Mouse (Mus musculus) intestine, embryonic 14.5 days (tissue): Measurements from ENCODE around the gene Rassf1. TPM values are rescaled to one million over a fixed set of nuclear protein-coding genes. Genes with fewer than 3 reads are reported as not detected.
A peak's percentile ranks its signal among the peaks of the same experiment; 100 is the strongest.

Source experiments
- ATAC-seq: fragments of 200-750 bp; cut with Nextera tagmentation; replicated peaks from 2 replicates; pipeline ENCODE4 v1.8.0; 2017; ENCODE audit warnings: low read depth, moderate number of reproducible peaks, moderate TSS enrichment, moderate library complexity; ENCODE audit not compliant: low FRiP score, low TSS enrichment
- DNase-seq: peaks from one replicate; pipeline ENCODE4 v3.0.0-alpha.2; 2018; ENCODE audit warnings: low spot score
- H3K27ac ChIP-seq: fragments of 300-500 bp; sonication (generic); 2 replicates; pipeline ENCODE4 v1.5.1; 2014; ENCODE audit warnings: low read depth, mild to moderate bottlenecking, control low read depth
- H3K27me3 ChIP-seq: fragments of 300-500 bp; sonication (generic); replicated peaks from 2 replicates; pipeline ENCODE4 v1.6.1; 2014; ENCODE audit warnings: low read length, control low read depth; ENCODE audit not compliant: control insufficient read depth, insufficient read depth
- H3K36me3 ChIP-seq: fragments of 300-500 bp; sonication (generic); 2 replicates; pipeline ENCODE4 v1.6.1; 2014; ENCODE audit warnings: low read length, control low read depth; ENCODE audit not compliant: control insufficient read depth, insufficient read depth
- H3K4me1 ChIP-seq: fragments of 300-500 bp; sonication (generic); replicated peaks from 2 replicates; pipeline ENCODE4 v1.6.1; 2014; ENCODE audit warnings: low read length, control low read depth, mixed read lengths; ENCODE audit not compliant: control insufficient read depth, insufficient read depth
- H3K4me2 ChIP-seq: fragments of 300-500 bp; sonication (generic); 2 replicates; pipeline ENCODE4 v1.6.1; 2014; ENCODE audit warnings: low read length
- H3K4me3 ChIP-seq: fragments of 300-500 bp; sonication (generic); 2 replicates; pipeline ENCODE4 v1.5.1; 2014; ENCODE audit warnings: low read depth, low read length, control low read depth, mixed read lengths
- H3K9ac ChIP-seq: fragments of 300-500 bp; sonication (generic); 2 replicates; pipeline ENCODE4 v1.6.1; 2014; ENCODE audit warnings: mild to moderate bottlenecking, low read length
- H3K9me3 ChIP-seq: fragments of 300-500 bp; sonication (generic); 2 replicates; pipeline ENCODE4 v1.6.1; 2016; ENCODE audit warnings: low read length, control low read depth; ENCODE audit not compliant: control insufficient read depth
- WGBS: fragments of 180-500 bp; shearing (Covaris S2); extraction: QIAGEN DNeasy Blood & Tissue Kit; methylation state at CpG from one replicate; pipeline ENCODE4 v1.1.7; 2014; 5-methylcytosine and 5-hydroxymethylcytosine counted together
- polyA plus RNA-seq: library from polyadenylated mRNA; unstranded; fragments of >200 nt; fragmentation: Nextera tagmentation; extraction: Ambion mirVana; gene quantifications from 2 replicates; pipeline ENCODE4 v1.2.1, GENCODE M21; 2014

Rassf1 gene
- polyA plus RNA-seq, 1 experiment from 2014 or later = 54.4 TPM

GRCm38 (mm10) chr9:107607036-107607435 lies 55.7 kb downstream of the Rassf1 start:
- Histone ChIP-seq H3K27ac (peak overlapping the region; percentile 47; the same call in 1 of the 2 replicates), H3K4me1 (peaks cover 44% of the 10 kb centered on the region), H3K9ac (no peak overlapping the region), H3K27me3 (no peaks in the 10 kb centered on the region), H3K9me3 (no peaks in the 10 kb centered on the region), H3K36me3 (no peaks in the 10 kb centered on the region), H3K4me3 (no peak overlapping the region; the same call in 1 of the 2 replicates), H3K4me2 (peak overlapping the region; percentile 32)
- DNase-seq (no peak), ATAC-seq (no peak)
- WGBS = 58% methylated on average over 2 of the region's 2 CpGs

GRCm38 (mm10) chr9:107607653-107608245 lies 56.4 kb downstream of the Rassf1 start:
- peaks cover 46% of the 10 kb centered on the region for H3K4me1 ChIP-seq
- H3K4me2 ChIP-seq = 0 out of 2 replicates have a peak overlapping the region, but pooled peaks have one; percentile 1
- no peak for DNase-seq
- no peaks in the 10 kb centered on the region for H3K36me3 ChIP-seq
- ATAC-seq = no peak
- H3K4me3 ChIP-seq = no peak overlapping the region
- WGBS = 43% methylated on average over 9 of the region's 9 CpGs
- no peaks in the 10 kb centered on the region for H3K9me3 ChIP-seq
- H3K9ac ChIP-seq = no peak overlapping the region
- no peak overlapping the region; the same call in 1 of the 2 replicates for H3K27ac ChIP-seq
- H3K27me3 ChIP-seq = no peaks in the 10 kb centered on the region

GRCm38 (mm10) chr9:107608741-107609432 lies 57.5 kb downstream of the Rassf1 start, which contains the start of gene Sema3b:
Sema3b (minus strand) TSS chr9:107609229.
- H3K36me3 ChIP-seq = peaks cover 4% of the 10 kb centered on the region
- ATAC-seq (no peak), DNase-seq (no peak)
- WGBS = 35% methylated on average over 12 of the region's 12 CpGs
- H3K4me2 ChIP-seq = peak within 1 kb of the TSS; percentile 27; the same call in 1 of the 2 replicates
- no peaks in the 10 kb centered on the region for H3K27me3 ChIP-seq
- no peak within 1 kb of the TSS; the same call in 1 of the 2 replicates for H3K27ac ChIP-seq
- H3K4me3 ChIP-seq = no peak within 1 kb of the TSS
- peaks cover 46% of the 10 kb centered on the region for H3K4me1 ChIP-seq
- no peaks in the 10 kb centered on the region for H3K9me3 ChIP-seq
- no peak within 1 kb of the TSS for H3K9ac ChIP-seq

GRCm38 (mm10) chr9:107609433-107609830 lies 58.1 kb downstream of the Rassf1 start:
- ATAC-seq (no peak), DNase-seq (no peak)
- Histone ChIP-seq H3K4me3 (no peak overlapping the region), H3K36me3 (peaks cover 9% of the 10 kb centered on the region), H3K9me3 (no peaks in the 10 kb centered on the region), H3K27me3 (no peaks in the 10 kb centered on the region), H3K27ac (no peak overlapping the region), H3K4me1 (peaks cover 43% of the 10 kb centered on the region), H3K9ac (no peak overlapping the region), H3K4me2 (peak overlapping the region; percentile 27; the same call in 1 of the 2 replicates)
- 62% methylated on average over 4 of the region's 4 CpGs for WGBS

- no peaks in the 10 kb centered on the region for H3K9me3 ChIP-seq
- no peak for ATAC-seq
- H3K36me3 ChIP-seq = peaks cover 31% of the 10 kb centered on the region
- H3K27me3 ChIP-seq = no peaks in the 10 kb centered on the region
- peak overlapping the region; percentile 69 for H3K4me2 ChIP-seq
- WGBS = 74% methylated on average over 6 of the region's 6 CpGs
- H3K27ac ChIP-seq = peak overlapping the region; percentile 92
- H3K4me1 ChIP-seq = peaks cover 36% of the 10 kb centered on the region
- DNase-seq = no peak
- H3K4me3 ChIP-seq = peak overlapping the region; percentile 28; the same call in 1 of the 2 replicates
- H3K9ac ChIP-seq = peak overlapping the region; percentile 63
Measured at GRCm38 (mm10) chr9:107611456-107612190, 60.3 kb downstream of the Rassf1 start.

Other genes starting within 250 kb of the Rassf1 start
- gene Hemk1, start 213.2 kb upstream of the Rassf1 start, polyA plus RNA-seq = 10.4 and 12.8 TPM in 2 replicates
- gene 6430571L13Rik, start 211.0 kb upstream of the Rassf1 start, polyA plus RNA-seq = 0.28 and 0.31 TPM in 2 replicates
- 0.35 and 0.55 TPM in 2 replicates for gene Cacna2d2, start 151.9 kb upstream of the Rassf1 start, polyA plus RNA-seq
- gene Tmem115, start 17.6 kb upstream of the Rassf1 start, polyA plus RNA-seq = 46.7 and 47.6 TPM in 2 replicates
- 27.1 and 30.8 TPM in 2 replicates for gene Cyb561d2, start 9.4 kb upstream of the Rassf1 start, polyA plus RNA-seq
- gene Nprl2, start 9.3 kb upstream of the Rassf1 start, polyA plus RNA-seq = 34.8 and 42.2 TPM in 2 replicates
- 0.54 TPM in 1 of 2 replicates, not detected in the other for gene Zmynd10, start 4.3 kb upstream of the Rassf1 start, polyA plus RNA-seq
- gene Tusc2, start 11.7 kb downstream of the Rassf1 start, polyA plus RNA-seq = 42.8 and 45.1 TPM in 2 replicates
- 107 and 114 TPM in 2 replicates for gene Hyal2, start 16.4 kb downstream of the Rassf1 start, polyA plus RNA-seq
- gene Hyal1, start 25.4 kb downstream of the Rassf1 start, polyA plus RNA-seq = 4.0 and 5.1 TPM in 2 replicates
- gene Naa80, start 27.3 kb downstream of the Rassf1 start, polyA plus RNA-seq = 14.7 and 19.6 TPM in 2 replicates
- gene Hyal3, start 29.3 kb downstream of the Rassf1 start, polyA plus RNA-seq = 0.87 and 1.4 TPM in 2 replicates
- 77.4 and 79.5 TPM in 2 replicates for gene Ifrd2, start 36.1 kb downstream of the Rassf1 start, polyA plus RNA-seq
- 16.5 and 18.3 TPM in 2 replicates for gene Sema3b, start 57.7 kb downstream of the Rassf1 start, polyA plus RNA-seq
- 336 and 349 TPM in 2 replicates for gene Gnai2, start 83.8 kb downstream of the Rassf1 start, polyA plus RNA-seq
- gene Slc38a3, start 118.0 kb downstream of the Rassf1 start, polyA plus RNA-seq = 2.2 and 9.3 TPM in 2 replicates
- 1.7 and 2.6 TPM in 2 replicates for gene Gnat1, start 128.2 kb downstream of the Rassf1 start, polyA plus RNA-seq
- 16.2 and 16.3 TPM in 2 replicates for gene Sema3f, start 158.9 kb downstream of the Rassf1 start, polyA plus RNA-seq
- 156 and 174 TPM in 2 replicates for gene Rbm5, start 219.4 kb downstream of the Rassf1 start, polyA plus RNA-seq